Mouse (Mus musculus) bone marrow macrophage, adult 2 months (primary cell): ENCODE data around the gene Gm40193.

ENCODE experiments used
- CTCF ChIP-seq: IDR thresholded peaks from 2 replicates; pipeline ENCODE4 v1.5.1; 2012; ENCODE audit warnings: low read depth, mild to moderate bottlenecking, low read length, moderate library complexity
- POLR2A ChIP-seq: IDR thresholded peaks from 2 replicates; pipeline ENCODE4 v1.6.1; 2012; ENCODE audit warnings: mild to moderate bottlenecking, low read depth, low read length, borderline replicate concordance

DNA sequence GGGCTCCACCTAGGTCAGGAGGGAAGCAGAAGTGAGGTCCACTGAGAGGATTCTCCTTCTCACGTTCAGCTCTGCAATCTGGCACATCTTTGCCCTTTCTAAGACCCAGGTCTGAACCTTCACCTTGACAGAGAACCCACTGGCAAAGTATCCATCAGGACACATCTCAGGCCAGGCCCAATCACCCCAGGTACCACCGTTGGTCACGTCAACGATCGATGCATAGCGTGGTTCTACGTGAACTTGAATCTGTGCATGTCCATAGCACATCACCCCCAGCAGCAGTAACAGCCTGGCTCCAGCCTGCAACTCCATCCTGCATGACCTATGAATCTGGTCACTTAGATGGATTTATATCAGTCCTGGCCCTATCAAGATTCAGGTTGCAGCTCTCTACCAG, 18.5 kb downstream of the Gm40193 start, which contains the start of gene Vmo1:
- no peak for TF ChIP-seq CTCF
- no peak for TF ChIP-seq POLR2A
